Mouse (Mus musculus) bone marrow macrophage, adult 2 months (primary cell): Measurements from ENCODE around the gene Acp6.

ENCODE experiments used
- CTCF ChIP-seq: IDR thresholded peaks from 2 replicates; pipeline ENCODE4 v1.5.1; 2012; ENCODE audit warnings: low read depth, mild to moderate bottlenecking, low read length, moderate library complexity
- POLR2A ChIP-seq: IDR thresholded peaks from 2 replicates; pipeline ENCODE4 v1.6.1; 2012; ENCODE audit warnings: mild to moderate bottlenecking, low read depth, low read length, borderline replicate concordance

- no peak for TF ChIP-seq CTCF
- no peak for TF ChIP-seq POLR2A
These were observed 50.8 kb downstream of the Acp6 start for GRCm38 (mm10) chr3:97209351-97209750.
